Mouse (Mus musculus) stomach, postnatal 0 days (tissue): ENCODE data around the gene Tspan33.

Experiments used
- CTCF ChIP-seq: IDR thresholded peaks from 2 replicates; pipeline ENCODE4 v1.5.1; 2016; ENCODE audit warnings: antibody characterized with exemption, low read depth, mild to moderate bottlenecking, moderate library complexity
- EP300 ChIP-seq: optimal IDR thresholded peaks from 2 replicates; pipeline ENCODE3; 2016; ENCODE audit warnings: antibody characterized with exemption

DNA sequence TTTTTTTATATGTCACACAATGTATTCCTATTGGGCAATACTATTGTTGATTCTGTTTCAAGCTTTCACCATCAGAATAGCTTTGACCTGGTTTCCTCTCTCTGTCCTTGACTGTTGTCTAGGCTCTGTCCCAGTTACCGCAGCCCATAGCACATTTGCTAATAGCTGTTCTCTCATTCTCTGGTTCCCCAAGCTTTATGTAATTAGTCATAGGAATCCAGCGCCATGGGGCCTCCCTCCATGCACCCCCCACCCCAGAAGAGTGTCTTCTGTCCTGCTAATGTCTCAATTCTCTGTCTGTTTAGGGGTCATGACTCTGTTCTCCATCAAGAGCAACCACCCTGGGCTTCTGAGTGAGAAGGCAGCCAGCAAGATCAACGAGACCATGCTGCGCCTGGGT, 62.5 kb downstream of the Tspan33 start:
- TF ChIP-seq EP300 = no peak
- no peak for TF ChIP-seq CTCF
